8 mouse cellular contexts compared by ENCODE assay signal in genomic region chr19:5715793-5716688, GRCm38 (mm10). TPM values are rescaled to one million over a fixed set of nuclear protein-coding genes. Genes with fewer than 3 reads are reported as not detected.
DNase-seq lines count a peak whose midpoint lies in the region; ATAC-seq and TF ChIP-seq lines count a peak whose summit lies in the region.

No protein-coding gene starts in this region.

- H3K4me3 ChIP-seq in embryonic facial prominence, embryonic 15.5 days (replicated peaks), result no peak overlapping the region
- peak overlapping the region; percentile 31 for H3K4me3 ChIP-seq in olfactory bulb, adult 2 months (ENCODE audit: insufficient read depth, low read depth, low read length)

- peaks cover 56% of the 10 kb centered on the region for H3K36me3 ChIP-seq in embryonic facial prominence, embryonic 15.5 days

- H3K27ac ChIP-seq in embryonic facial prominence, embryonic 15.5 days (replicated peaks), result no peak overlapping the region
- no peak overlapping the region for H3K27ac ChIP-seq in olfactory bulb, adult 2 months (ENCODE audit: insufficient read depth, low read depth, low read length)

- no peak for TF ChIP-seq POLR2A in olfactory bulb, adult 2 months (IDR thresholded peaks at IDR 0.05; ENCODE audit: insufficient read depth, low read depth, low read length)

- 35% methylated on average over 43 of the region's 43 CpGs for WGBS in embryonic facial prominence, embryonic 15.5 days
- 26% methylated on average over 43 of the region's 43 CpGs for WGBS in olfactory bulb, adult 2 months

- peaks cover 22% of the 10 kb centered on the region for H3K4me1 ChIP-seq in embryonic facial prominence, embryonic 15.5 days
- H3K4me1 ChIP-seq in olfactory bulb, adult 2 months (ENCODE audit: control insufficient read depth, insufficient read depth, low read length), result peaks cover 24% of the 10 kb centered on the region

- no peak overlapping the region for H3K4me2 ChIP-seq in embryonic facial prominence, embryonic 15.5 days (replicated peaks)

- ATAC-seq in embryonic facial prominence, embryonic 15.5 days (ENCODE audit: insufficient number of reproducible peaks, low FRiP score, low TSS enrichment, low read depth), result no peak

- intact Hi-C loops in gastrocnemius, postnatal 36 days (cut with DNase I), result no loop called here

- no peaks in the 10 kb centered on the region for H3K27me3 ChIP-seq in embryonic facial prominence, embryonic 15.5 days

- no peaks in the 10 kb centered on the region for H3K9me3 ChIP-seq in embryonic facial prominence, embryonic 15.5 days (replicated peaks)

- 0 out of 2 replicates have a peak overlapping the region, but pooled peaks have one; percentile 18 for H3K9ac ChIP-seq in embryonic facial prominence, embryonic 15.5 days

- DNase-seq in cerebellum, adult 18-20 months, result peak; percentile 56
- DNase-seq in cerebellum, adult 9-10 months, result no peak
- peak; percentile 78 for DNase-seq in ES-CJ7 (ENCODE audit: low read depth, low spot score)
- DNase-seq in kidney, adult 9 months, result peak; percentile 52
- DNase-seq in lung, adult 18-20 months, result peak; percentile 66 to 83
- DNase-seq in gastrocnemius, postnatal 36 days, result no peak

- peak; percentile 50; the same call in 1 of the 2 replicates for TF ChIP-seq CTCF in olfactory bulb, adult 2 months (IDR thresholded peaks at IDR 0.05; ENCODE audit: insufficient read depth, low read depth, low read length)

RNA-seq across cellular contexts. Expression of gene Ehbp1l1, which starts 10.1 kb away (rescaled TPM):
- polyA plus RNA-seq in embryonic facial prominence, embryonic 15.5 days (2015; fragmentation: Nextera tagmentation; extraction: Ambion mirVana), result 32.4 and 35.9 TPM in 2 replicates
- not detected in 2 replicates for polyA plus RNA-seq in olfactory bulb, adult 2 months (2012; ENCODE audit: insufficient read depth, insufficient read length, low replicate concordance, missing spikeins)
- total RNA-seq in gastrocnemius, postnatal 36 days (2021), result 100 to 1,000 TPM; 235 to 261 TPM

RNA-seq across cellular contexts. Expression of gene Kcnk7, which starts 11.9 kb away (rescaled TPM):
- 3.8 TPM in 2 replicates for polyA plus RNA-seq in embryonic facial prominence, embryonic 15.5 days (2015; fragmentation: Nextera tagmentation; extraction: Ambion mirVana)
- polyA plus RNA-seq in olfactory bulb, adult 2 months (2012; ENCODE audit: insufficient read depth, insufficient read length, low replicate concordance, missing spikeins), result not detected in 2 replicates
- not detected for total RNA-seq in gastrocnemius, postnatal 36 days (2021)

RNA-seq across cellular contexts. Expression of gene Fam89b, which starts 13.4 kb away (rescaled TPM):
- 110 and 111 TPM in 2 replicates for polyA plus RNA-seq in embryonic facial prominence, embryonic 15.5 days (2015; fragmentation: Nextera tagmentation; extraction: Ambion mirVana)
- polyA plus RNA-seq in olfactory bulb, adult 2 months (2012; ENCODE audit: insufficient read depth, insufficient read length, low replicate concordance, missing spikeins), result not detected in 2 replicates
- total RNA-seq in gastrocnemius, postnatal 36 days (2021), result 10 to 100 TPM; 19.7 to 22.8 TPM

RNA-seq across cellular contexts. Expression of gene Ltbp3, which starts 24.7 kb away (rescaled TPM):
- polyA plus RNA-seq in embryonic facial prominence, embryonic 15.5 days (2015; fragmentation: Nextera tagmentation; extraction: Ambion mirVana), result 52.5 and 53.5 TPM in 2 replicates
- polyA plus RNA-seq in olfactory bulb, adult 2 months (2012; ENCODE audit: insufficient read depth, insufficient read length, low replicate concordance, missing spikeins), result not detected in 2 replicates
- total RNA-seq in gastrocnemius, postnatal 36 days (2021), result 10 to 100 TPM; 43.4 to 44.2 TPM

RNA-seq across cellular contexts. Expression of gene Pcnx3, which starts 27.3 kb away (rescaled TPM):
- polyA plus RNA-seq in embryonic facial prominence, embryonic 15.5 days (2015; fragmentation: Nextera tagmentation; extraction: Ambion mirVana), result 24.6 and 26.6 TPM in 2 replicates
- polyA plus RNA-seq in olfactory bulb, adult 2 months (2012; ENCODE audit: insufficient read depth, insufficient read length, low replicate concordance, missing spikeins), result not detected in 2 replicates
- 10 to 100 TPM; 12.2 to 15.2 TPM for total RNA-seq in gastrocnemius, postnatal 36 days (2021)

Comparison
In these comparisons a context has a peak if more than half of its experiments do, and no peak if none do; other contexts are left out.
1. DNase-seq: peak in cerebellum, adult 18-20 months (2 of 2), ES-CJ7 (single experiment), kidney, adult 9 months (single experiment) and lung, adult 18-20 months (2 of 2); none in cerebellum, adult 9-10 months (single experiment) and gastrocnemius, postnatal 36 days (0 of 2).